Mouse (Mus musculus): ENCODE results near the gene Rab20.

- TF ChIP-seq POLR2A (IDR thresholded peaks at IDR 0.05; ENCODE audit: low read depth, low read length) (no peak), CTCF (IDR thresholded peaks at IDR 0.05; ENCODE audit: borderline replicate concordance, insufficient read depth, low read length) (no peak)
Measured at GRCm38 (mm10) chr8:11463889-11464706, 14.4 kb downstream of the Rab20 start.
